Mouse (Mus musculus) stomach, embryonic 16.5 days (tissue): ENCODE results near the gene Acp7. TPM values are rescaled to one million over a fixed set of nuclear protein-coding genes. Genes with fewer than 3 reads are reported as not detected.
"Not testable (repeated sequence)": the region's sequence is repeated elsewhere in the genome, so short reads cannot be mapped to it uniquely, and the experiment has no call there.

ENCODE experiments used
- ATAC-seq: fragments of 200-750 bp; cut with Nextera tagmentation; 2 replicates; pipeline ENCODE4 v1.8.0; 2017; ENCODE audit warnings: moderate number of reproducible peaks, moderate TSS enrichment; ENCODE audit not compliant: insufficient read depth, low FRiP score
- H3K27ac ChIP-seq: fragments of 300-500 bp; sonication (generic); 2 replicates; pipeline ENCODE4 v1.5.1; 2014; ENCODE audit warnings: low read length
- H3K27me3 ChIP-seq: fragments of 300-500 bp; sonication (generic); 2 replicates; pipeline ENCODE4 v1.6.1; 2014; ENCODE audit warnings: low read length, control low read depth, mixed read lengths; ENCODE audit not compliant: control insufficient read depth, insufficient read depth
- H3K36me3 ChIP-seq: fragments of 300-500 bp; sonication (generic); 2 replicates; pipeline ENCODE4 v1.6.1; 2014; ENCODE audit warnings: low read length; ENCODE audit not compliant: control insufficient read depth, insufficient read depth
- H3K4me1 ChIP-seq: fragments of 300-500 bp; sonication (generic); 2 replicates; pipeline ENCODE4 v1.6.1; 2014; ENCODE audit warnings: low read length, control low read depth, mixed read lengths; ENCODE audit not compliant: control insufficient read depth, insufficient read depth
- H3K4me2 ChIP-seq: fragments of 300-500 bp; sonication (generic); 2 replicates; pipeline ENCODE4 v1.6.1; 2014; ENCODE audit warnings: low read depth, low read length, mixed read lengths
- H3K4me3 ChIP-seq: fragments of 300-500 bp; sonication (generic); replicated peaks from 2 replicates; pipeline ENCODE4 v1.5.1; 2014; ENCODE audit warnings: mild to moderate bottlenecking, low read length
- H3K9ac ChIP-seq: fragments of 300-500 bp; sonication (generic); 2 replicates; pipeline ENCODE4 v1.6.1; 2014; ENCODE audit warnings: low read length
- H3K9me3 ChIP-seq: fragments of 300-500 bp; sonication (generic); replicated peaks from 2 replicates; pipeline ENCODE4 v1.6.1; 2016; ENCODE audit warnings: low read length, control low read depth; ENCODE audit not compliant: control insufficient read depth
- WGBS: fragments of 180-500 bp; shearing (Covaris S2); extraction: QIAGEN DNeasy Blood & Tissue Kit; methylation state at CpG from one replicate; pipeline ENCODE4 v1.1.7; 2014; 5-methylcytosine and 5-hydroxymethylcytosine counted together
- polyA plus RNA-seq: library from polyadenylated mRNA; unstranded; fragments of >200 nt; fragmentation: Nextera tagmentation; extraction: Ambion mirVana; gene quantifications from 2 replicates; pipeline ENCODE4 v1.2.1, GENCODE M21; 2015

Acp7 gene
- polyA plus RNA-seq = 0.16 TPM in 1 of 2 replicates, not detected in the other

DNA sequence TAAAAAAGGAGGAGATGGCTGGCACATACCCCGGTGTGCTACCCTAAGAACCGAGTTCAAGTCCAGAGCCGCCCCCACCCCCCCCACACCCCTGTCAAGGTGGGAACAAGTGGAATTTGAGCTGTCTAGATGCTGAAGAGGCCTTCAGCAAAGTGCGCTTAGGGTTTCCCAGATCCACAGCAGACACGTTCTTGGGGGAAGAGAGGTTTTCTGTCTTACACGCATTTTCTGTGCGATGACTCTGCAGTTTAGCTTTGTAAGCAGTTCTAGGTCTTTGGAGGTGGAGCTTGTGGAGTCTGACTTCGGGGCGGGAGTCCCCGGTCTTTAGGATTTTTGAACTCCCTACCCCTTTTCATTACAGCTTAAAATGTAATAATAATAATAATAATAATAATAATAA is at the start of gene Acp7:
Gene Acp7 (minus strand): TSS at position 260 of the 400 bp plus-strand sequence.
- no peaks in the 10 kb centered on the region for H3K36me3 ChIP-seq
- H3K4me3 ChIP-seq = peak within 1 kb of the TSS; percentile 28
- 29% methylated on average over 10 of the region's 10 CpGs for whole genome bisulfite sequencing
- H3K4me1 ChIP-seq = no peaks in the 10 kb centered on the region
- no peak for ATAC-seq
- H3K9me3 ChIP-seq = no peaks in the 10 kb centered on the region
- peak within 1 kb of the TSS; percentile 43 for H3K4me2 ChIP-seq
- peaks cover 27% of the 10 kb centered on the region for H3K27me3 ChIP-seq
- peak within 1 kb of the TSS; percentile 19 for H3K9ac ChIP-seq
- no peak within 1 kb of the TSS for H3K27ac ChIP-seq

- Histone ChIP-seq H3K27ac (no peak overlapping the region), H3K4me2 (no peak overlapping the region), H3K4me1 (no peaks in the 10 kb centered on the region), H3K27me3 (no peaks in the 10 kb centered on the region), H3K9ac (no peak overlapping the region), H3K36me3 (no peaks in the 10 kb centered on the region), H3K9me3 (no peaks in the 10 kb centered on the region), H3K4me3 (no peak overlapping the region)
- 89% methylated on average over 8 of the region's 8 CpGs for WGBS
- ATAC-seq = no peak
Observed at GRCm38 (mm10) chr7:28677624-28678023, 46.5 kb upstream of the Acp7 start.

DNA sequence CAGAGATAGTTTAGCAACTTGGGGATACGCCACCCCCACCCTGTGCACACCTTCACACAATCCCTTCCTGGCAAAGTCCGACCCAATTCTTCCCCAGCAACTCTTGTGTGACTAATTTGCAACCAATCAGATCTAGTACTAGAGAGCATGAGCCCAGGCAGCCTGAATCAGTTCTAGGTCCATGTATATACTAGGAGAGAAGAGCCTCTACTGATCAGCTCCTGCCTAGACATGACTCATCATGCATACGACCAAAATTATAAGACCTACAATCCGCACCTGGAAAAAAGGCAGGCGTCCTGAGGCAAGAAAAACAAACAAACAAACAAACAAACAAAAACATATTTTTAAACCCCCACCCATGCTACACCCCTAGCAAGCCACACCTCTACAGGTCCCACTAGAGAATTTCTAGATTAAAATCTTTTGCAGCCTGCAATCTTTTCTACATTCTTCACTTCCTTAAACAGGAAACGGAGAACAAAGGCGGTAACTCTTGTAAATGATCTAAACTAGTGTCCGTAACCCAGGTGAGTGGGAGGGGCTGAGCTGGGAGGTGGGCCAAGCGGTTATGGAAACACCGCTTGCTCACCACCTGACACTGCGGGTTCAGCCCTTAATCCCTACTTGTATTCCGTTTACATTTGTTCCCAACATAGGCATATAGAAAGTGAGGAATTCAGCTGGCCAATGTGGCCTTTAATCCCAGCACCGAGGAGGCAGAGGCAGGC is 45.8 kb upstream of the Acp7 start:
- no peaks in the 10 kb centered on the region for H3K36me3 ChIP-seq
- H3K4me2 ChIP-seq = no peak overlapping the region
- no peak for ATAC-seq
- WGBS = 73% methylated on average over 13 of the region's 13 CpGs
- no peak overlapping the region for H3K27ac ChIP-seq
- no peaks in the 10 kb centered on the region for H3K4me1 ChIP-seq
- H3K27me3 ChIP-seq = no peaks in the 10 kb centered on the region
- no peaks in the 10 kb centered on the region for H3K9me3 ChIP-seq
- H3K4me3 ChIP-seq = no peak overlapping the region
- no peak overlapping the region for H3K9ac ChIP-seq

DNA sequence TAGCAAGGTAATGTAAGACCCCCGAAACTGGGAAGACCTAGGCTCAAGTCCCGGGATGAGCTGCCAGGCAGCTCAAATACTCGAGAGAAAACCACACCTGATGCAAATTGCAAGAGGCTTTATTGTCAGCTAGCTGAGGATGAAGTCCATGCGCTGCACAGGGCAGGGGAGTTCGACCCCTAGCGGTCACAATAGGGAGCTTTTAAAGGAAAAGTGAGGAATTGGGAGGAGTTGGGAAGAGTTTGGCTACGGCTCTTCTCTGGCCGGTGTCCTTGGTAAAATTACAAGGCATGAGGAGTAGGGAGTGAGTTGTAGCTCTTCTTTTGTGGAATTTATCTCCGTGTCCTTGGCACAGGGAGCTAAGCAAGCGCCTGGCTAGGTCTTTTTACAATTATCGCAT is 44.6 kb upstream of the Acp7 start:
- Histone ChIP-seq H3K27ac (no peak overlapping the region), H3K27me3 (no peaks in the 10 kb centered on the region), H3K36me3 (no peaks in the 10 kb centered on the region), H3K9ac (no peak overlapping the region), H3K9me3 (no peaks in the 10 kb centered on the region), H3K4me2 (no peak overlapping the region), H3K4me3 (no peak overlapping the region), H3K4me1 (no peaks in the 10 kb centered on the region)
- no peak for ATAC-seq
- 36% methylated on average over 11 of the region's 11 CpGs for WGBS

DNA sequence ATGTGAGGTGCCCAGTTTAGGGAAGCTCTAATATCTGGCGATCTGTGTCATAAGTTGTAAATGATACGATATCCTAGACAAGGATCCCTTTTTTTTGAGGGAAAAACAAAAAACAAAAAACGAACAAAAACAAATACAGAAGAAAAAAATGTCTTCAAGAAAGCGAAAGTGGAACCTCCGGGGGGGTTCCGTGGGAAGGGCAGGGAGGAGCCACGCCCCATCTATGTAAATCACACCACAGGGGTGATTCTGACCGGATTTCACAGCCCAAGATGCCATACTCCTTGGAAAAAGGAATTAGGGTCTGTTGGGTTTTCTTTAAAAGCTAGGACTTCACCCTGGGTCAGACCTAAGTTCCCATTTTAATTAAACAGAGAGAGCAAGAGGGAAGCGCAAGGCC is 43.9 kb upstream of the Acp7 start:
- Histone ChIP-seq H3K36me3 (no peaks in the 10 kb centered on the region), H3K27me3 (no peaks in the 10 kb centered on the region), H3K9ac (no peak overlapping the region), H3K4me1 (no peaks in the 10 kb centered on the region), H3K4me3 (no peak overlapping the region), H3K4me2 (no peak overlapping the region), H3K9me3 (no peaks in the 10 kb centered on the region), H3K27ac (no peak overlapping the region)
- ATAC-seq = no peak
- 71% methylated on average over 9 of the region's 9 CpGs for WGBS

DNA sequence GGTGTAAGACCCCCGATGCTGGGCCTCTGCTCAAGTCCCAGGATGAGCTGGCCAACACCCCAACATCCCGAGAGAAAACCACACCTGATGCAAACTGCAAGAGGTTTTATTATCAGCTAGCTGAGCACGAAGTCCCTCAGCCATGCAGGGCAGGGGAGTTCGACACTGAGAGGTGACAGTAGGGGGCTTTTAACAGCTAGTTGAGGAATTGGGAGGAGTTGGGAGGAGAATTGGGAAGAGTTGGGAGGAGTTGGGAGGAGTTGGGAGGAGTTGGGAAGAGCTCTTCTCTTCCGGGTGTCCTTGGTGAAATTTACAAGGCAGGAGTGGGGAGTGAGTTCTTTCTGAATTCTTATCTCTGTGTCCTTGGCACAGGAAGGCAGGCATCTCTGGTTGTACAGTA is 41.7 kb upstream of the Acp7 start:
- H3K27ac ChIP-seq, H3K4me1 ChIP-seq, H3K27me3 ChIP-seq, H3K9ac ChIP-seq, H3K36me3 ChIP-seq, ATAC-seq, H3K4me3 ChIP-seq, H3K4me2 ChIP-seq, H3K9me3 ChIP-seq: not testable (repeated sequence)
- WGBS = 71% methylated on average over 5 of the region's 5 CpGs

- no peaks in the 10 kb centered on the region for H3K27me3 ChIP-seq
- no peaks in the 10 kb centered on the region for H3K4me1 ChIP-seq
- WGBS = 85% methylated on average over 5 of the region's 5 CpGs
- no peak overlapping the region for H3K4me3 ChIP-seq
- no peak overlapping the region for H3K4me2 ChIP-seq
- no peak overlapping the region for H3K9ac ChIP-seq
- ATAC-seq = no peak
- H3K27ac ChIP-seq = no peak overlapping the region
- no peaks in the 10 kb centered on the region for H3K9me3 ChIP-seq
- no peaks in the 10 kb centered on the region for H3K36me3 ChIP-seq
Observed at GRCm38 (mm10) chr7:28672276-28672675, 41.1 kb upstream of the Acp7 start.

DNA sequence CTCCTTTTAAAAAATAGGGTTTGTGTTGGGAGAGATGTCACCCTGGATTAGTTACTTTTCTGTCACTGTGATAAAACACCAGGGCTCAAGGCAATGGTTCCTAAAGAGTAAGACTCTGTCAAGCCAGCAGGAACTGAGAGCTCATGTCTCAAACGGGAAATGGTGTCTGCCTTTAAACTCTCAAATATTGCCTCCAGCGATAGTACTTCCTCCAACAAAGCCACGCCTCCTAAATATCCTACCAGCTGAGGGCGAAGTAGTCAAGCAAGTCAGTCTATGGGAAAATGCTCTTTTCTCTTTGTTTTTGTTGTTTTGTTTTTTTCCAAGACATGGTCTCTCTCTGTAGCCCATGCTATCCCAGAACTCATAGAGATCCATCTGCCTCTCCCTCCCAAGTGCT is 40.0 kb upstream of the Acp7 start:
- no peak overlapping the region for H3K4me2 ChIP-seq
- no peak for ATAC-seq
- no peaks in the 10 kb centered on the region for H3K27me3 ChIP-seq
- H3K4me3 ChIP-seq = no peak overlapping the region
- peaks cover 2% of the 10 kb centered on the region for H3K4me1 ChIP-seq
- H3K36me3 ChIP-seq = no peaks in the 10 kb centered on the region
- H3K9me3 ChIP-seq = no peaks in the 10 kb centered on the region
- no peak overlapping the region for H3K27ac ChIP-seq
- H3K9ac ChIP-seq = no peak overlapping the region
- 46% methylated on average over 4 of the region's 4 CpGs for WGBS

GRCm38 (mm10) chr7:28665620-28666579 is 34.8 kb upstream of the Acp7 start:
- 13% methylated on average over 15 of the region's 15 CpGs for WGBS
- Histone ChIP-seq H3K27ac (peak overlapping the region; percentile 18; the same call in 1 of the 2 replicates), H3K27me3 (no peaks in the 10 kb centered on the region), H3K4me1 (peaks cover 12% of the 10 kb centered on the region), H3K9me3 (peaks cover 4% of the 10 kb centered on the region; the same call in 1 of the 2 replicates), H3K9ac (no peak overlapping the region; the same call in 1 of the 2 replicates), H3K36me3 (no peaks in the 10 kb centered on the region), H3K4me3 (peak overlapping the region; percentile 9), H3K4me2 (peak overlapping the region; percentile 41)
- no peak for ATAC-seq
